Mouse (Mus musculus): Measurements from ENCODE around the gene Rpl31. TPM values are rescaled to one million over a fixed set of nuclear protein-coding genes. Genes with fewer than 3 reads are reported as not detected.

The Rpl31 gene
- polyA plus RNA-seq, 1 experiment from 2014 or later = 434 TPM

DNA sequence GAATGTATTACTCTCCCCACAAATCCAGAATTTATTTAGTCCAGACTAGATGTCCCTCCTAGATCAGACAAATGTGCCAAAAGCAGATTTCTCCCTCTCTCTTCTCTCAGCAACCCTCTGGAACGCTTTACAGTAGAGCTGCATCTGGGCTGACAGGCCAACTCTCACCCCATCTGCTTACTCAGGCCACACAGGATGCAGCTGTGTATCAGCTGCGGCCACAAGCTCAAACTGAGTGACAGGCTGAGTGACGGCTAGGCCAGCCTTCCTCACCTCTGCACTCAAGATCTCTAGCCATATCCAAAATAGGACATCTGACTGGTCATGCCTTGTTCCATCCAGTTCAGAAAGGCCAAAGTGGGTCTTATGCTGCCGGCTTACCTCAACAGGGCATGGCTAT is 28.7 kb downstream of the Rpl31 start:
- H3K9me3 ChIP-seq (ENCODE audit: control insufficient read depth) = no peaks in the 10 kb centered on the region
- H3K4me1 ChIP-seq (replicated peaks; ENCODE audit: control insufficient read depth, insufficient read depth, low read length) = no peaks in the 10 kb centered on the region
- peaks cover 18% of the 10 kb centered on the region; the same call in 1 of the 2 replicates for H3K36me3 ChIP-seq (ENCODE audit: control insufficient read depth, insufficient read depth)
- 72% methylated on average over 4 of the region's 4 CpGs for WGBS
- H3K27ac ChIP-seq (ENCODE audit: low read depth, low read length) = no peak overlapping the region
- H3K9ac ChIP-seq (ENCODE audit: low read depth, low read length) = no peak overlapping the region
- no peak overlapping the region for H3K4me2 ChIP-seq (replicated peaks; ENCODE audit: low read depth)
- TF ChIP-seq CTCF (IDR thresholded peaks at IDR 0.05; ENCODE audit: low read depth) = no peak
- no peaks in the 10 kb centered on the region for H3K27me3 ChIP-seq (replicated peaks; ENCODE audit: control insufficient read depth, insufficient read depth, low read length)
- no peak overlapping the region for H3K4me3 ChIP-seq (ENCODE audit: low read depth, low read length)
- no peak for ATAC-seq

DNA sequence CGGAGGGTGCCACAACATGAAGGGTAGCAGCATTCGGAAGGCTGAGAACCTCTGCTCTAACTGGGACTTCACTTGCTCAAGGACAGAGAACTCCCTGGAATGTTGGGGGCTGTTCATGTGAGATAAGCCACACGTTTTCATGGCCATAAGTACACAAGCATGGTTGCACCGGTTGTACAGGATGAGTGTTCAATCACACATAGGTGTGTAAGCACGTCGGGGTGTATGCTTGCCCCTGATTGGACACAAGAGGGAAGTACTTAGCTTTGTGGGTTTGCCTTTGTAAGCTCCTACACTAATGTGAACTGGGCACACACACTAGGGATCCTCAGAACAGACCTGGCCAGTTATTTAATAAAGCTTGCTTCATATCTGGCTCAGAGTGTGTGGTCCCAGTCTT is 30.6 kb downstream of the Rpl31 start:
- TF ChIP-seq CTCF (IDR thresholded peaks at IDR 0.05; ENCODE audit: low read depth) = no peak
- no peak overlapping the region for H3K4me3 ChIP-seq (ENCODE audit: low read depth, low read length)
- no peak overlapping the region for H3K27ac ChIP-seq (ENCODE audit: low read depth, low read length)
- no peak overlapping the region for H3K9ac ChIP-seq (ENCODE audit: low read depth, low read length)
- no peaks in the 10 kb centered on the region for H3K9me3 ChIP-seq (ENCODE audit: control insufficient read depth)
- H3K4me2 ChIP-seq (replicated peaks; ENCODE audit: low read depth) = no peak overlapping the region
- ATAC-seq = no peak
- no peaks in the 10 kb centered on the region for H3K27me3 ChIP-seq (replicated peaks; ENCODE audit: control insufficient read depth, insufficient read depth, low read length)
- 71% methylated on average over 6 of the region's 6 CpGs for WGBS
- H3K4me1 ChIP-seq (replicated peaks; ENCODE audit: control insufficient read depth, insufficient read depth, low read length) = no peaks in the 10 kb centered on the region
- peaks cover 7% of the 10 kb centered on the region; the same call in 1 of the 2 replicates for H3K36me3 ChIP-seq (ENCODE audit: control insufficient read depth, insufficient read depth)

DNA sequence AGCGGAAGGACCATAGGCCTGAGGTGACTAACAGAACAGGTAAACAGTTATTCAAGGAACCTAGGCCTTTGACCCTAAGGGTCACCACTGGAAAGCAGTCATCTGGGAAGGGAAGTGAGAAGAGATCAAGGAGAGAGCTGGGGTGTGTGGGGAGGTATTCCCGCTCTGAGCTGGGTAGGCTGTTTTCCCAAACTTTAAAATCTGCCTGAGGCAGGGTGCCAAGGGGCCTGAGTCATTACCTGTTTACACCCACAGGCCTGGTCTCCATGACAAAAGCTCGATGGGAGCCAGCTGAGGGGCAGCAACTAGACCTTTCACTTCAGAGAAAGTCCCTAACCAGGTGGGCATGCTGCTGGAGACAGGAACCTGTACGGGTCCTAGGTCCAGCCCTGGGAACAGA is 31.6 kb downstream of the Rpl31 start:
- Histone ChIP-seq H3K36me3 (ENCODE audit: control insufficient read depth, insufficient read depth) (no peaks in the 10 kb centered on the region; the same call in 1 of the 2 replicates), H3K9me3 (ENCODE audit: control insufficient read depth) (no peaks in the 10 kb centered on the region), H3K4me3 (ENCODE audit: low read depth, low read length) (no peak overlapping the region), H3K4me1 (replicated peaks; ENCODE audit: control insufficient read depth, insufficient read depth, low read length) (no peaks in the 10 kb centered on the region), H3K9ac (ENCODE audit: low read depth, low read length) (no peak overlapping the region), H3K4me2 (replicated peaks; ENCODE audit: low read depth) (no peak overlapping the region), H3K27ac (ENCODE audit: low read depth, low read length) (no peak overlapping the region), H3K27me3 (replicated peaks; ENCODE audit: control insufficient read depth, insufficient read depth, low read length) (no peaks in the 10 kb centered on the region)
- no peak for ATAC-seq
- TF ChIP-seq CTCF (IDR thresholded peaks at IDR 0.05; ENCODE audit: low read depth) = no peak
- 70% methylated on average over 4 of the region's 4 CpGs for whole genome bisulfite sequencing

DNA sequence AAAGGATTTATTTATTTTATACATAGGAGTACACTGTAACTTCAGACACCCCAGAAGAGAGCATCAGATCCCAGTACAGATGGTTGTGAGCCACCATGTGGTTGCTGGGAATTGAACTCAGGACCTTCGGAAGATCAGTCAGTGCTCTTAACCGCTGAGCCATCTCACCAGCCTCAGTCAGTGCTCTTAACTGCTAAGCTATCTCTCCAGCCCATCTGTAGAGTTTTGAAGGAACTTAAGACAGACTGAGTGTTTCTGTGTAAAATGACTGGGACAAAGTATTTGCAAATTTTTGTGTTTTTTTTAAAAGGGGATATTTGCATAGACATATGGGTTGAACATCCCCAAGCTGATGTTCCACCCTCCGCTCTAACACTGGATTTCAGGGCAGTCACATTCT is 32.5 kb downstream of the Rpl31 start:
- H3K4me3 ChIP-seq (ENCODE audit: low read depth, low read length) = no peak overlapping the region
- no peak overlapping the region for H3K27ac ChIP-seq (ENCODE audit: low read depth, low read length)
- H3K9me3 ChIP-seq (ENCODE audit: control insufficient read depth) = no peaks in the 10 kb centered on the region
- no peak overlapping the region for H3K9ac ChIP-seq (ENCODE audit: low read depth, low read length)
- no peak for ATAC-seq
- 92% methylated on average over 3 of the region's 3 CpGs for WGBS
- no peaks in the 10 kb centered on the region for H3K4me1 ChIP-seq (replicated peaks; ENCODE audit: control insufficient read depth, insufficient read depth, low read length)
- peaks cover 2% of the 10 kb centered on the region; the same call in 1 of the 2 replicates for H3K36me3 ChIP-seq (ENCODE audit: control insufficient read depth, insufficient read depth)
- no peak overlapping the region for H3K4me2 ChIP-seq (replicated peaks; ENCODE audit: low read depth)
- TF ChIP-seq CTCF (IDR thresholded peaks at IDR 0.05; ENCODE audit: low read depth) = no peak
- H3K27me3 ChIP-seq (replicated peaks; ENCODE audit: control insufficient read depth, insufficient read depth, low read length) = no peaks in the 10 kb centered on the region

DNA sequence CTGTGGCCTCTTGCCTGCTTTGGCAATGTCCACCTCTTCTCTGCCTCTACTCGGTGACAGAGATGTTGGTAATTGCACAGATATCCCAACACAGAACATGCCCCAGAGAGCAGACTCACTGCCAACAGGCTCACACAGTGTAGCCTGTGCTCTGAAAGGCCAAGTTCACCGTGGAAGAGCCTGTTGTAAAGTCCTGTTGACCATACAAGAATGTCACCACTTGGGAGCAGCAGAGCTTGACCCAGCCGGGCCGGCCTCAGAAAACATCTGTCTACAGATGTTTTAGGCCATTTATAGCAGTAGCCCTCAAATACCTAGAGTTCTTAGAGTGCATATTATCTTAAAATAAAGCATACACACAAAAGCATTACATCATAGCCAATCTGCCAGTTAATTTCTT is 39.5 kb downstream of the Rpl31 start:
- Histone ChIP-seq H3K36me3 (ENCODE audit: control insufficient read depth, insufficient read depth) (peaks cover 4% of the 10 kb centered on the region; the same call in 1 of the 2 replicates), H3K27ac (ENCODE audit: low read depth, low read length) (no peak overlapping the region), H3K4me1 (replicated peaks; ENCODE audit: control insufficient read depth, insufficient read depth, low read length) (no peaks in the 10 kb centered on the region), H3K9ac (ENCODE audit: low read depth, low read length) (no peak overlapping the region), H3K4me3 (ENCODE audit: low read depth, low read length) (no peak overlapping the region), H3K9me3 (ENCODE audit: control insufficient read depth) (no peaks in the 10 kb centered on the region), H3K27me3 (replicated peaks; ENCODE audit: control insufficient read depth, insufficient read depth, low read length) (no peaks in the 10 kb centered on the region), H3K4me2 (replicated peaks; ENCODE audit: low read depth) (no peak overlapping the region)
- no peak for ATAC-seq
- peak; percentile 50 for TF ChIP-seq CTCF (IDR thresholded peaks at IDR 0.05; ENCODE audit: low read depth)
- WGBS = 68% methylated on average over 4 of the region's 4 CpGs

DNA sequence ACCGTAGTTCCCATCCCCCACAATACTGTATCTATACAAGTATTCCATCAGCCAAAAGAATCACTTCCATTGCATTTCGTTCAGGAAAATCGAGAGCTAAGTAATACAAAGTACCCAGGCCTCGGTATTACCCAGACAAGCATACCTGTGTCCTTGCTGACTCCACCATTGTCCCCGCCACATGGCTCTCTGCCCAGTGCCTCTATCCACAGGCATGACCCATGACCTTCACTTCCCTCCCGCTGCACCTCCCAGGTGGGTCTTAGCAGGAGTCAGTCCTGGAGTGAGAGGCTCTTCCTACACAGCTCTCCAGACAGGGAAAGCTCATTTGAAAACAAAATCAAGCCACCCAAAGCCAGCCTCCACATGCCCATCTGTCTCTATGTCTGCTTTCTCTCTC is 40.5 kb downstream of the Rpl31 start:
- Histone ChIP-seq H3K4me3 (ENCODE audit: low read depth, low read length) (no peak overlapping the region), H3K9me3 (ENCODE audit: control insufficient read depth) (no peaks in the 10 kb centered on the region), H3K4me1 (replicated peaks; ENCODE audit: control insufficient read depth, insufficient read depth, low read length) (no peaks in the 10 kb centered on the region), H3K4me2 (replicated peaks; ENCODE audit: low read depth) (no peak overlapping the region), H3K36me3 (ENCODE audit: control insufficient read depth, insufficient read depth) (0 out of 2 replicates have a peak, but pooled peaks cover 4% of the 10 kb centered on the region), H3K27ac (ENCODE audit: low read depth, low read length) (no peak overlapping the region), H3K27me3 (replicated peaks; ENCODE audit: control insufficient read depth, insufficient read depth, low read length) (no peaks in the 10 kb centered on the region), H3K9ac (ENCODE audit: low read depth, low read length) (no peak overlapping the region)
- 82% methylated on average over 6 of the region's 6 CpGs for WGBS
- no peak for TF ChIP-seq CTCF (IDR thresholded peaks at IDR 0.05; ENCODE audit: low read depth)
- no peak for ATAC-seq

DNA sequence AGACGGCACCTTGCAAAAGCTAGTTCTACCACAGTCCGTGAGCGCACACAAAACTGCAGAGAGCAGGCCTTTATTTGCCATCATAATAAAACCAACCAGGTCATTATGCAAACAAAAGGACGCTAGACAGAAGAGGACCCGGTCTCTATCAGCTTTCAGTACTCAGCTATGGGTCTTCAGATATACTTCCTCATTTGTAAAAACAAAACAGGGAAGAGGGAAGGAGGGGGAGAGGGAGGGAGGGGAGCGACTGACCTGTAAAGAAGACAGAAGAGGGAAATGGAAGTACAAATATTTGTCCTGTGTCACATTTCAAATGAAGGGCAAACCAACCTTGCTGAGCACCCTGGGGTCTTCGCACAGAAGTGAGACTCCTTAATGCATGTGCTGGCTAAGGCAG is 41.0 kb downstream of the Rpl31 start:
- WGBS = 38% methylated on average over 7 of the region's 7 CpGs
- Histone ChIP-seq H3K27ac (ENCODE audit: low read depth, low read length) (no peak overlapping the region), H3K4me3 (ENCODE audit: low read depth, low read length) (no peak overlapping the region), H3K36me3 (ENCODE audit: control insufficient read depth, insufficient read depth) (0 out of 2 replicates have a peak, but pooled peaks cover 4% of the 10 kb centered on the region), H3K9ac (ENCODE audit: low read depth, low read length) (no peak overlapping the region), H3K4me1 (replicated peaks; ENCODE audit: control insufficient read depth, insufficient read depth, low read length) (no peaks in the 10 kb centered on the region), H3K9me3 (ENCODE audit: control insufficient read depth) (no peaks in the 10 kb centered on the region), H3K4me2 (replicated peaks; ENCODE audit: low read depth) (no peak overlapping the region), H3K27me3 (replicated peaks; ENCODE audit: control insufficient read depth, insufficient read depth, low read length) (no peaks in the 10 kb centered on the region)
- no peak for TF ChIP-seq CTCF (IDR thresholded peaks at IDR 0.05; ENCODE audit: low read depth)
- ATAC-seq = no peak
